Mouse (Mus musculus): ENCODE measurements at regions not wholly inside any gene's neighbourhood (a gene's known extent, or its start where the extent isn't known, plus 50 kb on each side); places are given as distances from the start of the nearest gene placed in this dataset.
A peak's percentile ranks its signal among the peaks of the same experiment; 100 is the strongest.

GRCm38 (mm10) chr4:55726081-55726480 is 193.8 kb upstream of the Klf4 start:
- DNase-seq, result peak in 1 of 2 experiments; percentile 14

GRCm38 (mm10) chr4:55724286-55724685 is 192.0 kb upstream of the Klf4 start:
- DNase-seq, result no peak

GRCm38 (mm10) chr4:55723124-55723523 is 190.9 kb upstream of the Klf4 start:
- DNase-seq, result no peak

- DNase-seq, result no peak
These were observed 190.1 kb upstream of the Klf4 start for GRCm38 (mm10) chr4:55722388-55722787.

- DNase-seq, result no peak
These were observed 189.6 kb upstream of the Klf4 start for GRCm38 (mm10) chr4:55721834-55722233.

GRCm38 (mm10) chr4:55718438-55718837 is 186.2 kb upstream of the Klf4 start:
- DNase-seq, result no peak

- DNase-seq, result no peak
These were observed 183.9 kb upstream of the Klf4 start for GRCm38 (mm10) chr4:55716161-55716651.

- DNase-seq, result peak; percentile 8 to 18
These were observed 179.5 kb upstream of the Klf4 start for GRCm38 (mm10) chr4:55711500-55712341.

- no peak for DNase-seq
These were observed 178.2 kb upstream of the Klf4 start for GRCm38 (mm10) chr4:55710476-55710875.

- no peak for DNase-seq
These were observed 176.5 kb upstream of the Klf4 start for GRCm38 (mm10) chr4:55708808-55709207.

- no peak for DNase-seq
These were observed 175.7 kb upstream of the Klf4 start for GRCm38 (mm10) chr4:55707916-55708315.

GRCm38 (mm10) chr4:55704921-55705320 is 172.7 kb upstream of the Klf4 start:
- no peak for DNase-seq

- no peak for DNase-seq
These were observed 171.2 kb upstream of the Klf4 start for GRCm38 (mm10) chr4:55703346-55703916.

GRCm38 (mm10) chr4:55701334-55701733 is 169.1 kb upstream of the Klf4 start:
- no peak for DNase-seq

- no peak for DNase-seq
These were observed 167.7 kb upstream of the Klf4 start for GRCm38 (mm10) chr4:55699917-55700316.

GRCm38 (mm10) chr4:55699161-55699560 is 166.9 kb upstream of the Klf4 start:
- no peak for DNase-seq

GRCm38 (mm10) chr4:55697108-55697507 is 164.8 kb upstream of the Klf4 start:
- no peak for DNase-seq

GRCm38 (mm10) chr4:55696428-55696827 is 164.2 kb upstream of the Klf4 start:
- DNase-seq, result peak; percentile 11 to 40

GRCm38 (mm10) chr4:55695246-55695645 is 163.0 kb upstream of the Klf4 start:
- DNase-seq, result no peak

- no peak for DNase-seq
These were observed 157.2 kb upstream of the Klf4 start for GRCm38 (mm10) chr4:55689479-55689878.

- DNase-seq, result no peak
These were observed 154.5 kb upstream of the Klf4 start for GRCm38 (mm10) chr4:55686771-55687170.

GRCm38 (mm10) chr4:55672288-55672687 is 140.0 kb upstream of the Klf4 start:
- DNase-seq, result no peak

- DNase-seq, result no peak
These were observed 138.0 kb upstream of the Klf4 start for GRCm38 (mm10) chr4:55670258-55670657.

- DNase-seq, result no peak
These were observed 132.6 kb upstream of the Klf4 start for GRCm38 (mm10) chr4:55664822-55665221.
